Mouse (Mus musculus): ENCODE measurements around the gene Pak1. TPM values are rescaled to one million over a fixed set of nuclear protein-coding genes. Genes with fewer than 3 reads are reported as not detected.
A peak's percentile ranks its signal among the peaks of the same experiment; 100 is the strongest.

The Pak1 gene
- polyA plus RNA-seq (2015; fragmentation: Nextera tagmentation; extraction: Ambion mirVana): 8.1 and 9.6 TPM in 2 replicates

- ATAC-seq: peak; percentile 93
- Histone ChIP-seq H3K4me2 (ENCODE audit: low read depth, low read length) (peak within 1 kb of the TSS; percentile 99), H3K9ac (replicated peaks) (peak within 1 kb of the TSS; percentile 74), H3K27me3 (ENCODE audit: insufficient read depth, low read length) (peaks cover 29% of the 10 kb centered on the region), H3K4me3 (ENCODE audit: low read depth, low read length) (peak within 1 kb of the TSS; percentile 81), H3K27ac (ENCODE audit: low read depth) (peak within 1 kb of the TSS; percentile 66), H3K36me3 (replicated peaks; ENCODE audit: insufficient read depth, low read length) (no peaks in the 10 kb centered on the region), H3K9me3 (ENCODE audit: low read length) (no peaks in the 10 kb centered on the region), H3K4me1 (ENCODE audit: insufficient read depth) (peaks cover 8% of the 10 kb centered on the region)
- TF ChIP-seq EP300 (IDR thresholded peaks at IDR 0.05; ENCODE audit: low read depth) (no peak), CTCF (IDR thresholded peaks at IDR 0.05; ENCODE audit: low read depth) (no peak)
- 5% methylated on average over 42 of the region's 46 CpGs for WGBS (ENCODE audit: insufficient replicate concordance)
- peak; percentile 81 for DNase-seq
Observed at GRCm38 (mm10) chr7:97788190-97788668, at the start of gene Pak1. TSS of gene Pak1 (plus strand) at chr7:97788541.

DNA sequence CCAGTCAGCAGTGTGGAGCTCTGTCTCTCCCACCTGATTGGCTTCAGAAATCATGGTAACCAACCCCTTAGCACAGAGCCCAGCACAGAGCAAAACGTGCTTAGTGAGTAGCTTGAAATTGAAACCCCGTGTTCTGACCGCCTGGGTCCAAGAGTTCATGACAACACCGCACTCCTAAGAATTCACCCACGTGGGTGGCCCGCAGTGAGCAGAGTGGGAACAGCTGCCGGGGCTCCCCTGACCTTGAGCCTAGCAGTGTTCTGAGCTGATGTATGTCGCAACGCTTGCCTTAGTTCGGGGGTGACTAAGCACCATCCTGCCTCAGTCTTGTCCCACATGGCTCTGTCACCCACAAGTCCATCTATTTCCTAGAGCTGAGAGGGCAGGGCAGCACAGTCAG, 47.4 kb upstream of the Pak1 start:
- TF ChIP-seq EP300 (IDR thresholded peaks at IDR 0.05; ENCODE audit: low read depth) (peak; percentile 68; the same call in 1 of the 2 replicates), CTCF (IDR thresholded peaks at IDR 0.05; ENCODE audit: low read depth) (no peak)
- Histone ChIP-seq H3K4me2 (ENCODE audit: low read depth, low read length) (no peak overlapping the region), H3K27ac (ENCODE audit: low read depth) (peak overlapping the region; percentile 68), H3K9ac (replicated peaks) (no peak overlapping the region), H3K4me3 (ENCODE audit: low read depth, low read length) (no peak overlapping the region), H3K27me3 (ENCODE audit: insufficient read depth, low read length) (no peaks in the 10 kb centered on the region), H3K36me3 (replicated peaks; ENCODE audit: insufficient read depth, low read length) (no peaks in the 10 kb centered on the region), H3K4me1 (ENCODE audit: insufficient read depth) (peaks cover 22% of the 10 kb centered on the region; the same call in 1 of the 2 replicates), H3K9me3 (ENCODE audit: low read length) (no peaks in the 10 kb centered on the region)
- WGBS (ENCODE audit: insufficient replicate concordance): 43% methylated on average over 10 of the region's 10 CpGs
- ATAC-seq: peak; percentile 66
- peak; percentile 65 for DNase-seq

- no peaks in the 10 kb centered on the region for H3K36me3 ChIP-seq (replicated peaks; ENCODE audit: insufficient read depth, low read length)
- H3K9me3 ChIP-seq (ENCODE audit: low read length): no peaks in the 10 kb centered on the region
- 39% methylated on average over 1 of the region's 1 CpGs for whole genome bisulfite sequencing (ENCODE audit: insufficient replicate concordance)
- TF ChIP-seq EP300 (IDR thresholded peaks at IDR 0.05; ENCODE audit: low read depth): peak; percentile 47; the same call in 1 of the 2 replicates
- 0 out of 2 replicates have a peak, but pooled peaks have one; percentile 21 for TF ChIP-seq CTCF (IDR thresholded peaks at IDR 0.05; ENCODE audit: low read depth)
- peak overlapping the region; percentile 42; the same call in 1 of the 2 replicates for H3K27ac ChIP-seq (ENCODE audit: low read depth)
- H3K9ac ChIP-seq (replicated peaks): no peak overlapping the region
- no peaks in the 10 kb centered on the region for H3K27me3 ChIP-seq (ENCODE audit: insufficient read depth, low read length)
- no peak overlapping the region for H3K4me2 ChIP-seq (ENCODE audit: low read depth, low read length)
- no peak overlapping the region for H3K4me3 ChIP-seq (ENCODE audit: low read depth, low read length)
- ATAC-seq (no peak), DNase-seq (no peak)
- peaks cover 21% of the 10 kb centered on the region; the same call in 1 of the 2 replicates for H3K4me1 ChIP-seq (ENCODE audit: insufficient read depth)
Observed at GRCm38 (mm10) chr7:97741756-97742291, 46.5 kb upstream of the Pak1 start.

DNA sequence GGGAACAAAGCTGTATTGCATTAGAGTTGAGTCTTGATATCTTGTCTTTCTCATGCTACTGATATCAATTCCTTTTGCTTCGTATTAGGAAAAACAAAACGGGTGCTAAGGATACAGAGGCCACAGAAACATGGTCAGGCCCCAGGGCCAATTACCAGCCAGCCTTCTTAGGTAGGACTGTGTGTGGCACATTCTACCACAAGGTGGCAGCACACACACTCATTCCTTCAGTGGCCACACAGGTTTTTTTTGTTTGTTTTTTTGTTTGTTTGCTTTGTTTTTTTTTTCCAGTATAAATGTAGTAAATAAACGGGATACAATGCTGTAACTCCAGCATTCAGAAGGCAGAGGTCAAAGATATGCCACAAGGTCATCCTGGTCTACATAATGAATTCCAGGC, 43.0 kb upstream of the Pak1 start:
- no peak overlapping the region for H3K4me2 ChIP-seq (ENCODE audit: low read depth, low read length)
- H3K4me3 ChIP-seq (ENCODE audit: low read depth, low read length): no peak overlapping the region
- WGBS (ENCODE audit: insufficient replicate concordance): 7% methylated on average over 3 of the region's 3 CpGs
- DNase-seq: peak; percentile 77
- ATAC-seq: no peak
- no peaks in the 10 kb centered on the region for H3K27me3 ChIP-seq (ENCODE audit: insufficient read depth, low read length)
- no peak overlapping the region for H3K9ac ChIP-seq (replicated peaks)
- H3K36me3 ChIP-seq (replicated peaks; ENCODE audit: insufficient read depth, low read length): no peaks in the 10 kb centered on the region
- no peak overlapping the region for H3K27ac ChIP-seq (ENCODE audit: low read depth)
- peaks cover 29% of the 10 kb centered on the region for H3K4me1 ChIP-seq (ENCODE audit: insufficient read depth)
- no peaks in the 10 kb centered on the region for H3K9me3 ChIP-seq (ENCODE audit: low read length)
- peak; percentile 90 for TF ChIP-seq CTCF (IDR thresholded peaks at IDR 0.05; ENCODE audit: low read depth)
- no peak for TF ChIP-seq EP300 (IDR thresholded peaks at IDR 0.05; ENCODE audit: low read depth)

DNA sequence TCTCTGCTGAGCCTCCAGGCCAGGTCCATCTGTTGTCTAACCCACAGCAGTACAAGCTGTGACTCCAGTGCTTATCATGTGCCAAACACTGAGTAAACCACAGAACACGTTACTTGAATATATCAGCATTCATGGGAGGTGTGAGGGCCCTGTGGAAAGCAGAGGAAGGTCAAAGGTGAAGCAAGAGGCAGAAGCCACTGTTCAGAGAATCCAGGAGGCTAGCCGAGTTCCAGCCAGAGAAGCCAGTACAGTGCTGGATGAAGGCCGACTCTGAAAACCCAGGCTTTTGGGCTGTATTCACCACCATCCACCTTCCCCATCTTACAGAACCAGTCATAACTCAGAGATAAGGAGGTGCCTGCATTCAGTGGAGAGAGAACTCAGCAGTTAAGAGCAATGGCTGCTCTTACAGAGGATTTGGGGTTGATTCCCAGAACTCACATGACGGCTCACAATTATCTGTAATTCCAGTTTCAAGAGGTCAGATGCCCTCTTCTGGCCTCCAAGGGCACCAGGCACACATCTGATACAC, 41.1 kb upstream of the Pak1 start:
- no peak for DNase-seq
- Histone ChIP-seq H3K9me3 (ENCODE audit: low read length) (no peaks in the 10 kb centered on the region), H3K27ac (ENCODE audit: low read depth) (peak overlapping the region; percentile 84), H3K4me1 (ENCODE audit: insufficient read depth) (peaks cover 16% of the 10 kb centered on the region), H3K4me3 (ENCODE audit: low read depth, low read length) (no peak overlapping the region), H3K27me3 (ENCODE audit: insufficient read depth, low read length) (no peaks in the 10 kb centered on the region), H3K4me2 (ENCODE audit: low read depth, low read length) (peak overlapping the region; percentile 85), H3K36me3 (replicated peaks; ENCODE audit: insufficient read depth, low read length) (no peaks in the 10 kb centered on the region), H3K9ac (replicated peaks) (no peak overlapping the region)
- ATAC-seq: peak; percentile 84
- no peak; the same call in 1 of the 2 replicates for TF ChIP-seq CTCF (IDR thresholded peaks at IDR 0.05; ENCODE audit: low read depth)
- TF ChIP-seq EP300 (IDR thresholded peaks at IDR 0.05; ENCODE audit: low read depth): peak; percentile 81
- 47% methylated on average over 4 of the region's 4 CpGs for WGBS (ENCODE audit: insufficient replicate concordance)

- peaks cover 16% of the 10 kb centered on the region for H3K4me1 ChIP-seq (ENCODE audit: insufficient read depth)
- H3K9ac ChIP-seq (replicated peaks): peak overlapping the region; percentile 43
- H3K4me3 ChIP-seq (ENCODE audit: low read depth, low read length): peak overlapping the region; percentile 51
- H3K27me3 ChIP-seq (ENCODE audit: insufficient read depth, low read length): no peaks in the 10 kb centered on the region
- DNase-seq: peak; percentile 88
- no peaks in the 10 kb centered on the region for H3K9me3 ChIP-seq (ENCODE audit: low read length)
- H3K4me2 ChIP-seq (ENCODE audit: low read depth, low read length): peak overlapping the region; percentile 85
- TF ChIP-seq EP300 (IDR thresholded peaks at IDR 0.05; ENCODE audit: low read depth) (no peak), CTCF (IDR thresholded peaks at IDR 0.05; ENCODE audit: low read depth) (peak; percentile 93)
- peak overlapping the region; percentile 95 for H3K27ac ChIP-seq (ENCODE audit: low read depth)
- no peaks in the 10 kb centered on the region for H3K36me3 ChIP-seq (replicated peaks; ENCODE audit: insufficient read depth, low read length)
- WGBS (ENCODE audit: insufficient replicate concordance): 22% methylated on average over 28 of the region's 28 CpGs
- peak; percentile 55 for ATAC-seq
Observed at GRCm38 (mm10) chr7:97747787-97748497, 40.4 kb upstream of the Pak1 start.
